Mouse (Mus musculus) CH12.LX (cell line): ENCODE results near the gene Pithd1.

Source experiments
- CTCF ChIP-seq, 2 experiments: IDR thresholded peaks in 1 of 2; conservative IDR thresholded peaks in 1 of 2; 2 replicates each; pipeline ENCODE4 v1.5.1; 2011 to 2012; ENCODE audit warnings: low read depth in 2 of 2, low read length in 2 of 2, improper control_type of control experiment in 1 of 2, inconsistent platforms in 1 of 2, mild to moderate bottlenecking in 1 of 2, moderate library complexity in 1 of 2
- EP300 ChIP-seq: IDR thresholded peaks from 2 replicates; pipeline ENCODE4 v1.6.1; 2011; ENCODE audit warnings: low read length, improper control_type of control experiment
- RAD21 ChIP-seq: IDR thresholded peaks from 2 replicates; pipeline ENCODE4 v1.6.1; 2011; ENCODE audit warnings: low read depth, mild to moderate bottlenecking, low read length, improper control_type of control experiment, moderate library complexity
- UBTF ChIP-seq: IDR thresholded peaks from 2 replicates; pipeline ENCODE4 v1.6.1; 2012; ENCODE audit warnings: low read depth, mild to moderate bottlenecking, inconsistent platforms, low read length, improper control_type of control experiment, moderate library complexity
- ZKSCAN1 ChIP-seq: IDR thresholded peaks from 2 replicates; pipeline ENCODE4 v1.6.1; 2012; ENCODE audit warnings: low read depth, inconsistent platforms, low read length, improper control_type of control experiment, borderline replicate concordance

DNA sequence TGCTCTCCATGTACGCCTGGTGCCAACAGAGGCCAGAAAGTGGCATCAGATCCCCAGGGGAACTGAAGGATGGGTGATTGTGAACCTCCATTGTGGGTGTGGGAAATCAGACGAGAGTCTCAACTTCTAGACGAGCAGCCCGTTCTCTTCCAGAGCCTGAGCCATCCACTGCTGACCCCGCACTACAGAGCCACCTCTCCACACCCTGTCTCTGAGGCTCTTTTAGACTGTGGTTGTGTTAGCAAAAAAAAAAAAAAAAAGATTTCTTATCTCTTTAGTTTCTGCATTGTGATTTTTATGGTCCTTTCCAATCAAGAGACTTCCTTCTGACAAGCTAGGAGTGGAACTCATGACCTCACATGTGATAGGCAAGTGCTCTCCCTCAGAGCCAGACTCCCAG lies 57.7 kb downstream of the Pithd1 start:
- TF ChIP-seq ZKSCAN1 (no peak), EP300 (no peak), RAD21 (no peak), CTCF (conservative IDR thresholded peaks at IDR 0.05 in 1 of 2, IDR thresholded peaks at IDR 0.05 in 1 of 2; ENCODE audit: low read depth in 2 of 2, low read length in 2 of 2) (no peak), UBTF (no peak)
